Mouse (Mus musculus) forebrain, postnatal 0 days (tissue): ENCODE measurements around the gene Rps2. TPM values are rescaled to one million over a fixed set of nuclear protein-coding genes. Genes with fewer than 3 reads are reported as not detected.
A peak's percentile ranks its signal among the peaks of the same experiment; 100 is the strongest.

Experiments used
- ATAC-seq: fragments of 200-750 bp; cut with Nextera tagmentation; 2 replicates; pipeline ENCODE4 v1.8.0; 2017; ENCODE audit warnings: mild to moderate bottlenecking, moderate library complexity
- DNase-seq: peaks from one replicate; pipeline ENCODE4 v3.0.0-alpha.2; 2015
- H3K27ac ChIP-seq: fragments of 300-500 bp; sonication (generic); 2 replicates; pipeline ENCODE4 v1.5.1; 2014; ENCODE audit warnings: low read depth, mild to moderate bottlenecking, antibody characterized with exemption, low read length, moderate library complexity, mixed read lengths
- H3K27me3 ChIP-seq: fragments of 300-500 bp; sonication (generic); 2 replicates; pipeline ENCODE4 v1.6.1; 2014; ENCODE audit warnings: mild to moderate bottlenecking, low read length, mixed read lengths; ENCODE audit not compliant: insufficient read depth
- H3K36me3 ChIP-seq: fragments of 300-500 bp; sonication (generic); 2 replicates; pipeline ENCODE4 v1.6.1; 2014; ENCODE audit warnings: mild to moderate bottlenecking, moderate library complexity; ENCODE audit not compliant: insufficient read depth
- H3K4me1 ChIP-seq: fragments of 300-500 bp; sonication (generic); 2 replicates; pipeline ENCODE4 v1.6.1; 2014; ENCODE audit warnings: antibody characterized with exemption; ENCODE audit not compliant: insufficient read depth
- H3K4me2 ChIP-seq: fragments of 300-500 bp; sonication (generic); 2 replicates; pipeline ENCODE4 v1.6.1; 2014; ENCODE audit warnings: low read depth, mild to moderate bottlenecking, moderate library complexity
- H3K4me3 ChIP-seq: fragments of 300-500 bp; sonication (generic); 2 replicates; pipeline ENCODE4 v1.5.1; 2014; ENCODE audit warnings: low read depth, low read length, mixed read lengths
- H3K9ac ChIP-seq: fragments of 300-500 bp; sonication (generic); 2 replicates; pipeline ENCODE4 v1.6.1; 2014; ENCODE audit warnings: mild to moderate bottlenecking
- H3K9me3 ChIP-seq: fragments of 300-500 bp; sonication (generic); 2 replicates; pipeline ENCODE4 v1.6.1; 2016; ENCODE audit warnings: low read length
- CTCF ChIP-seq: sonication (generic); IDR thresholded peaks from 2 replicates; pipeline ENCODE4 v1.5.1; 2016; ENCODE audit warnings: antibody characterized with exemption, control low read depth, low read depth
- WGBS: fragments of 180-500 bp; shearing (Covaris S2); extraction: QIAGEN DNeasy Blood & Tissue Kit; methylation state at CpG from one replicate; pipeline ENCODE4 v1.1.7; 2014; 5-methylcytosine and 5-hydroxymethylcytosine counted together
- polyA plus RNA-seq: library from polyadenylated mRNA; unstranded; fragments of >200 nt; fragmentation: Nextera tagmentation; extraction: Ambion mirVana; gene quantifications from 2 replicates; pipeline ENCODE4 v1.2.1, GENCODE M21; 2015
- total RNA-seq: library from RNA; depleted of rRNA; stranded (reverse); fragments of >200 nt; gene quantifications from 2 replicates; pipeline ENCODE4 v1.2.3, GENCODE M21; 2014

Rps2 gene
- total and polyA plus RNA-seq, 2 experiments from 2014 or later = 884 to 2,317 TPM

- H3K4me3 ChIP-seq = peak within 1 kb of the TSS; percentile 87
- H3K9ac ChIP-seq = peak within 1 kb of the TSS; percentile 92
- peaks cover 14% of the 10 kb centered on the region for H3K36me3 ChIP-seq
- peaks cover 11% of the 10 kb centered on the region for H3K4me1 ChIP-seq
- no peaks in the 10 kb centered on the region for H3K9me3 ChIP-seq
- H3K27me3 ChIP-seq = no peaks in the 10 kb centered on the region
- ATAC-seq (peak; percentile 76), DNase-seq (peak; percentile 97)
- H3K27ac ChIP-seq = peak within 1 kb of the TSS; percentile 85
- peak; percentile 99 for TF ChIP-seq CTCF
- peak within 1 kb of the TSS; percentile 79 for H3K4me2 ChIP-seq
- WGBS = 1% methylated on average over 30 of the region's 30 CpGs
These were observed 6.3 kb downstream of the Rps2 start, which contains the start of gene Ndufb10 for GRCm38 (mm10) chr17:24724184-24724583. Ndufb10 (minus strand) TSS chr17:24724478.

GRCm38 (mm10) chr17:24725637-24726390 lies 7.9 kb downstream of the Rps2 start:
- 72% methylated on average over 3 of the region's 3 CpGs for WGBS
- Histone ChIP-seq H3K9ac (no peak overlapping the region), H3K27me3 (no peaks in the 10 kb centered on the region), H3K36me3 (peaks cover 14% of the 10 kb centered on the region), H3K9me3 (no peaks in the 10 kb centered on the region), H3K4me2 (no peak overlapping the region), H3K27ac (no peak overlapping the region), H3K4me3 (no peak overlapping the region), H3K4me1 (peaks cover 11% of the 10 kb centered on the region)
- DNase-seq (no peak), ATAC-seq (no peak)
- TF ChIP-seq CTCF = no peak

- Histone ChIP-seq H3K4me3 (no peak within 1 kb of the TSS), H3K4me1 (peaks cover 4% of the 10 kb centered on the region; the same call in 1 of the 2 replicates), H3K4me2 (no peak within 1 kb of the TSS), H3K36me3 (no peaks in the 10 kb centered on the region), H3K27me3 (no peaks in the 10 kb centered on the region), H3K9ac (no peak within 1 kb of the TSS), H3K27ac (no peak within 1 kb of the TSS), H3K9me3 (no peaks in the 10 kb centered on the region)
- no peak for TF ChIP-seq CTCF
- no peak for ATAC-seq
- no peak for DNase-seq
- 73% methylated on average over 2 of the region's 2 CpGs for WGBS
These were observed 9.7 kb downstream of the Rps2 start, which contains the start of gene Rpl3l for GRCm38 (mm10) chr17:24727618-24728017. Rpl3l (plus strand) TSS chr17:24727820.

- WGBS = 74% methylated on average over 17 of the region's 17 CpGs
- no peak overlapping the region for H3K9ac ChIP-seq
These were observed 10.3 kb downstream of the Rps2 start for GRCm38 (mm10) chr17:24728184-24728583.

GRCm38 (mm10) chr17:24729067-24729466 lies 11.2 kb downstream of the Rps2 start:
- Histone ChIP-seq H3K9ac (no peak overlapping the region), H3K36me3 (no peaks in the 10 kb centered on the region), H3K4me3 (no peak overlapping the region), H3K27ac (no peak overlapping the region), H3K27me3 (no peaks in the 10 kb centered on the region), H3K9me3 (no peaks in the 10 kb centered on the region), H3K4me1 (no peaks in the 10 kb centered on the region), H3K4me2 (no peak overlapping the region)
- WGBS = 73% methylated on average over 6 of the region's 6 CpGs
- ATAC-seq (no peak), DNase-seq (no peak)
- TF ChIP-seq CTCF = no peak

More at GRCm38 (mm10) chr17:24728184-24728583, 10.3 kb downstream of the Rps2 start:
- Histone ChIP-seq H3K36me3 (no peaks in the 10 kb centered on the region), H3K27ac (no peak overlapping the region), H3K27me3 (no peaks in the 10 kb centered on the region), H3K9me3 (no peaks in the 10 kb centered on the region), H3K4me1 (peaks cover 3% of the 10 kb centered on the region; the same call in 1 of the 2 replicates), H3K4me3 (no peak overlapping the region), H3K4me2 (no peak overlapping the region)
- DNase-seq (no peak), ATAC-seq (no peak)
- TF ChIP-seq CTCF = no peak

GRCm38 (mm10) chr17:24730787-24731186 lies 12.9 kb downstream of the Rps2 start:
- 80% methylated on average over 14 of the region's 14 CpGs for WGBS
- no peak overlapping the region for H3K4me2 ChIP-seq
- TF ChIP-seq CTCF = no peak
- H3K27ac ChIP-seq = no peak overlapping the region
- no peaks in the 10 kb centered on the region for H3K4me1 ChIP-seq
- H3K9me3 ChIP-seq = no peaks in the 10 kb centered on the region
- H3K9ac ChIP-seq = no peak overlapping the region
- H3K27me3 ChIP-seq = no peaks in the 10 kb centered on the region
- ATAC-seq (no peak), DNase-seq (no peak)
- H3K4me3 ChIP-seq = no peak overlapping the region
- no peaks in the 10 kb centered on the region for H3K36me3 ChIP-seq

- no peak overlapping the region for H3K27ac ChIP-seq
- no peaks in the 10 kb centered on the region for H3K36me3 ChIP-seq
- DNase-seq (no peak), ATAC-seq (no peak)
- H3K4me1 ChIP-seq = no peaks in the 10 kb centered on the region
- WGBS = 86% methylated on average over 12 of the region's 12 CpGs
- no peaks in the 10 kb centered on the region for H3K27me3 ChIP-seq
- no peak overlapping the region for H3K4me3 ChIP-seq
- H3K9ac ChIP-seq = no peak overlapping the region
- H3K4me2 ChIP-seq = no peak overlapping the region
- TF ChIP-seq CTCF = no peak
- H3K9me3 ChIP-seq = no peaks in the 10 kb centered on the region
These were observed 14.5 kb downstream of the Rps2 start for GRCm38 (mm10) chr17:24732233-24732935.
